Mouse (Mus musculus) retina, adult 2 months (tissue): ENCODE measurements around the gene Nlk.
A peak's percentile ranks its signal among the peaks of the same experiment; 100 is the strongest.
"Not testable (repeated sequence)": the region's sequence is repeated elsewhere in the genome, so short reads cannot be mapped to it uniquely, and the experiment has no call there.

Experiments
- DNase-seq: peaks from one replicate; pipeline ENCODE4 v3.0.0-alpha.2; 2012; ENCODE audit warnings: low read depth, low spot score

Gene Nlk

GRCm38 (mm10) chr11:78596750-78597149, 100.4 kb downstream of the Nlk start:
- peak; percentile 49 for DNase-seq

GRCm38 (mm10) chr11:78595773-78596172, 101.4 kb downstream of the Nlk start:
- DNase-seq = no peak

- DNase-seq = no peak
Observed at GRCm38 (mm10) chr11:78594271-78594964, 102.8 kb downstream of the Nlk start.

- DNase-seq = not testable (repeated sequence)
Observed at GRCm38 (mm10) chr11:78587677-78588076, 109.5 kb downstream of the Nlk start.

GRCm38 (mm10) chr11:78586099-78586498, 111.1 kb downstream of the Nlk start:
- no peak for DNase-seq

GRCm38 (mm10) chr11:78582848-78583247, 114.3 kb downstream of the Nlk start:
- no peak for DNase-seq

GRCm38 (mm10) chr11:78574975-78575374, 122.2 kb downstream of the Nlk start:
- DNase-seq = no peak

GRCm38 (mm10) chr11:78574536-78574935, 122.6 kb downstream of the Nlk start:
- no peak for DNase-seq

- DNase-seq = not testable (repeated sequence)
Observed at GRCm38 (mm10) chr11:78574031-78574430, 123.1 kb downstream of the Nlk start.

- DNase-seq = no peak
Observed at GRCm38 (mm10) chr11:78571854-78572253, 125.3 kb downstream of the Nlk start.

GRCm38 (mm10) chr11:78571441-78571840, 125.7 kb downstream of the Nlk start:
- no peak for DNase-seq

GRCm38 (mm10) chr11:78569806-78570205, 127.4 kb downstream of the Nlk start:
- no peak for DNase-seq

- no peak for DNase-seq
Observed at GRCm38 (mm10) chr11:78568827-78569226, 128.3 kb downstream of the Nlk start.

- no peak for DNase-seq
Observed at GRCm38 (mm10) chr11:78567614-78568013, 129.6 kb downstream of the Nlk start.

GRCm38 (mm10) chr11:78566775-78567174, 130.4 kb downstream of the Nlk start:
- DNase-seq = no peak

- DNase-seq = peak; percentile 64
Observed at GRCm38 (mm10) chr11:78560447-78560846, 136.7 kb downstream of the Nlk start.

GRCm38 (mm10) chr11:78557241-78557640, 139.9 kb downstream of the Nlk start:
- DNase-seq = no peak

- DNase-seq = no peak
Observed at GRCm38 (mm10) chr11:78556070-78556469, 141.1 kb downstream of the Nlk start.

GRCm38 (mm10) chr11:78555623-78556022, 141.6 kb downstream of the Nlk start:
- DNase-seq = no peak

GRCm38 (mm10) chr11:78551059-78551398, 146.1 kb downstream of the Nlk start:
- no peak for DNase-seq

GRCm38 (mm10) chr11:78550168-78551058, 146.8 kb downstream of the Nlk start, which contains the start of gene Tmem97:
Tmem97 (minus strand) TSS chr11:78550777.
- DNase-seq = peak; percentile 81

GRCm38 (mm10) chr11:78549491-78549987, 147.6 kb downstream of the Nlk start:
- DNase-seq = no peak
